Mouse (Mus musculus): ENCODE data around the gene Klrk1. TPM values are rescaled to one million over a fixed set of nuclear protein-coding genes. Genes with fewer than 3 reads are reported as not detected.
"Not testable (repeated sequence)": the region's sequence is repeated elsewhere in the genome, so short reads cannot be mapped to it uniquely, and the experiment has no call there.

Gene Klrk1
- not detected in 2 replicates for total RNA-seq (2014; rRNA removed; ENCODE audit: low replicate concordance)
- 0.10 and 0.11 TPM in 2 replicates for polyA plus RNA-seq (2015; fragmentation: Nextera tagmentation; extraction: Ambion mirVana)

GRCm38 (mm10) chr6:129623735-129624134 lies at the start of gene Klrk1:
Gene Klrk1 (minus strand): TSS chr6:129623864.
- 70% methylated on average over 4 of the region's 4 CpGs for WGBS
- H3K9ac ChIP-seq (replicated peaks; ENCODE audit: low read depth, low read length) = no peak within 1 kb of the TSS
- H3K4me3 ChIP-seq (ENCODE audit: low read depth, low read length) = no peak within 1 kb of the TSS
- no peak for DNase-seq (ENCODE audit: low spot score)
- no peak for ATAC-seq (ENCODE audit: insufficient read depth, low read depth)
- no peaks in the 10 kb centered on the region; the same call in 1 of the 2 replicates for H3K9me3 ChIP-seq (replicated peaks; ENCODE audit: control insufficient read depth, low read length)
- H3K27me3 ChIP-seq (ENCODE audit: control insufficient read depth, insufficient read depth, low read length) = no peaks in the 10 kb centered on the region
- H3K4me2 ChIP-seq (ENCODE audit: low read depth, low read length) = no peak within 1 kb of the TSS
- H3K36me3 ChIP-seq (replicated peaks; ENCODE audit: control insufficient read depth, insufficient read depth, low read length) = no peaks in the 10 kb centered on the region
- TF ChIP-seq EP300 (IDR thresholded peaks at IDR 0.05; ENCODE audit: low read depth) = no peak
- TF ChIP-seq CTCF (IDR thresholded peaks at IDR 0.05; ENCODE audit: low read depth) = no peak
- no peaks in the 10 kb centered on the region for H3K4me1 ChIP-seq (ENCODE audit: control insufficient read depth, insufficient read depth)
- no peak within 1 kb of the TSS for H3K27ac ChIP-seq (ENCODE audit: low read depth)

- not testable (repeated sequence) for H3K27ac ChIP-seq (ENCODE audit: low read depth)
These were observed 37.6 kb upstream of the Klrk1 start for GRCm38 (mm10) chr6:129661301-129661700.

GRCm38 (mm10) chr6:129660589-129660988 lies 36.9 kb upstream of the Klrk1 start, which contains the start of gene Klrc2:
Gene Klrc2 (minus strand): TSS chr6:129660689.
- not testable (repeated sequence) for H3K9ac ChIP-seq (replicated peaks; ENCODE audit: low read depth, low read length); H3K9me3 ChIP-seq (replicated peaks; ENCODE audit: control insufficient read depth, low read length); H3K4me1 ChIP-seq (ENCODE audit: control insufficient read depth, insufficient read depth); H3K27ac ChIP-seq (ENCODE audit: low read depth); DNase-seq (ENCODE audit: low spot score); H3K27me3 ChIP-seq (ENCODE audit: control insufficient read depth, insufficient read depth, low read length); ATAC-seq (ENCODE audit: insufficient read depth, low read depth); H3K36me3 ChIP-seq (replicated peaks; ENCODE audit: control insufficient read depth, insufficient read depth, low read length); H3K4me3 ChIP-seq (ENCODE audit: low read depth, low read length); H3K4me2 ChIP-seq (ENCODE audit: low read depth, low read length)
- WGBS = 61% methylated on average over 4 of the region's 4 CpGs

More at GRCm38 (mm10) chr6:129661301-129661700, 37.6 kb upstream of the Klrk1 start:
- not testable (repeated sequence) for H3K36me3 ChIP-seq (replicated peaks; ENCODE audit: control insufficient read depth, insufficient read depth, low read length); ATAC-seq (ENCODE audit: insufficient read depth, low read depth); H3K4me2 ChIP-seq (ENCODE audit: low read depth, low read length); H3K4me1 ChIP-seq (ENCODE audit: control insufficient read depth, insufficient read depth); H3K27me3 ChIP-seq (ENCODE audit: control insufficient read depth, insufficient read depth, low read length); DNase-seq (ENCODE audit: low spot score); H3K9me3 ChIP-seq (replicated peaks; ENCODE audit: control insufficient read depth, low read length); H3K4me3 ChIP-seq (ENCODE audit: low read depth, low read length); H3K9ac ChIP-seq (replicated peaks; ENCODE audit: low read depth, low read length)
- WGBS = no CpG with 5 or more reads among the region's 3 CpGs

GRCm38 (mm10) chr6:129644054-129644453 lies 20.4 kb upstream of the Klrk1 start:
- DNase-seq (ENCODE audit: low spot score) = not testable (repeated sequence)

GRCm38 (mm10) chr6:129643237-129643636 lies 19.6 kb upstream of the Klrk1 start, which contains the start of gene Klrc3:
Gene Klrc3 (minus strand): TSS chr6:129643337.
- not testable (repeated sequence) for H3K27me3 ChIP-seq (ENCODE audit: control insufficient read depth, insufficient read depth, low read length); H3K4me3 ChIP-seq (ENCODE audit: low read depth, low read length); H3K4me1 ChIP-seq (ENCODE audit: control insufficient read depth, insufficient read depth); H3K36me3 ChIP-seq (replicated peaks; ENCODE audit: control insufficient read depth, insufficient read depth, low read length); H3K27ac ChIP-seq (ENCODE audit: low read depth); ATAC-seq (ENCODE audit: insufficient read depth, low read depth); DNase-seq (ENCODE audit: low spot score); H3K9me3 ChIP-seq (replicated peaks; ENCODE audit: control insufficient read depth, low read length); H3K9ac ChIP-seq (replicated peaks; ENCODE audit: low read depth, low read length); H3K4me2 ChIP-seq (ENCODE audit: low read depth, low read length)
- 70% methylated on average over 3 of the region's 3 CpGs for WGBS

More at GRCm38 (mm10) chr6:129644054-129644453, 20.4 kb upstream of the Klrk1 start:
- H3K9ac ChIP-seq (replicated peaks; ENCODE audit: low read depth, low read length); H3K4me1 ChIP-seq (ENCODE audit: control insufficient read depth, insufficient read depth); H3K36me3 ChIP-seq (replicated peaks; ENCODE audit: control insufficient read depth, insufficient read depth, low read length); H3K9me3 ChIP-seq (replicated peaks; ENCODE audit: control insufficient read depth, low read length); ATAC-seq (ENCODE audit: insufficient read depth, low read depth); H3K4me3 ChIP-seq (ENCODE audit: low read depth, low read length); H3K4me2 ChIP-seq (ENCODE audit: low read depth, low read length); H3K27ac ChIP-seq (ENCODE audit: low read depth); H3K27me3 ChIP-seq (ENCODE audit: control insufficient read depth, insufficient read depth, low read length): not testable (repeated sequence)
- WGBS = 38% methylated on average over 1 of the region's 3 CpGs

GRCm38 (mm10) chr6:129631046-129631445 lies 7.4 kb upstream of the Klrk1 start:
- not testable (repeated sequence) for H3K9ac ChIP-seq (replicated peaks; ENCODE audit: low read depth, low read length); H3K4me1 ChIP-seq (ENCODE audit: control insufficient read depth, insufficient read depth); DNase-seq (ENCODE audit: low spot score); H3K4me2 ChIP-seq (ENCODE audit: low read depth, low read length); H3K9me3 ChIP-seq (replicated peaks; ENCODE audit: control insufficient read depth, low read length); H3K27me3 ChIP-seq (ENCODE audit: control insufficient read depth, insufficient read depth, low read length); H3K36me3 ChIP-seq (replicated peaks; ENCODE audit: control insufficient read depth, insufficient read depth, low read length); H3K4me3 ChIP-seq (ENCODE audit: low read depth, low read length); ATAC-seq (ENCODE audit: insufficient read depth, low read depth); H3K27ac ChIP-seq (ENCODE audit: low read depth)
- WGBS = 63% methylated on average over 2 of the region's 2 CpGs

Measured in heart, postnatal 0 days (tissue).